Mouse (Mus musculus): ENCODE results near the gene Arhgef33. TPM values are rescaled to one million over a fixed set of nuclear protein-coding genes. Genes with fewer than 3 reads are reported as not detected.

Arhgef33 gene
- polyA plus RNA-seq, 1 experiment from 2014 or later = 0.80 TPM

GRCm38 (mm10) chr17:80391423-80392403 is 84.5 kb downstream of the Arhgef33 start:
- H3K27me3 ChIP-seq = peaks cover 4% of the 10 kb centered on the region
- ChIA-PET POLR2A (no interaction called here), CTCF (interaction anchor here (1.1 kb wide), 2 partner anchors 12 to 25 kb away, joined by 3 to 4 read pairs; no protein-coding TSS in a partner anchor)
- DNase-seq (ENCODE audit: low read depth, low spot score) (no peak), ATAC-seq (no peak)
- no peak for TF ChIP-seq CTCF (IDR thresholded peaks at IDR 0.05)
- in situ Hi-C loops (cut with MboI; ENCODE audit: low pct_unique_long_range_greater_than_20kb) = no loop called here

GRCm38 (mm10) chr17:80398243-80398642 is 91.0 kb downstream of the Arhgef33 start:
- in situ Hi-C loops (cut with MboI; ENCODE audit: low pct_unique_long_range_greater_than_20kb) = no loop called here
- ATAC-seq (no peak), DNase-seq (ENCODE audit: low read depth, low spot score) (no peak)
- ChIA-PET POLR2A (no interaction called here), CTCF (no interaction called here)
- no peak for TF ChIP-seq CTCF (IDR thresholded peaks at IDR 0.05)
- H3K27me3 ChIP-seq = no peaks in the 10 kb centered on the region

GRCm38 (mm10) chr17:80411182-80411581 is 104.0 kb downstream of the Arhgef33 start:
- H3K27me3 ChIP-seq = no peaks in the 10 kb centered on the region
- peak; percentile 52 for TF ChIP-seq CTCF (IDR thresholded peaks at IDR 0.05)
- ChIA-PET CTCF (interaction anchor here (0.7 kb wide), 1 partner anchor 18 kb away, joined by 3 read pairs; no protein-coding TSS in a partner anchor), POLR2A (no interaction called here)
- DNase-seq (ENCODE audit: low read depth, low spot score) = no peak
- in situ Hi-C loops (cut with MboI; ENCODE audit: low pct_unique_long_range_greater_than_20kb) = no loop called here
- no peak for ATAC-seq

- H3K27me3 ChIP-seq = no peaks in the 10 kb centered on the region
- CTCF ChIA-PET = interaction anchor here (0.6 to 2.5 kb wide), 3 partner anchors 8 to 122 kb away, joined by 3 to 7 read pairs (median 7); no protein-coding TSS in a partner anchor
- ATAC-seq = no peak
- DNase-seq (ENCODE audit: low read depth, low spot score) = no peak
- POLR2A ChIA-PET = no interaction called here
- in situ Hi-C loops (cut with MboI; ENCODE audit: low pct_unique_long_range_greater_than_20kb) = no loop called here
- TF ChIP-seq CTCF (IDR thresholded peaks at IDR 0.05) = no peak
These were observed 111.5 kb downstream of the Arhgef33 start for GRCm38 (mm10) chr17:80418572-80419210.

DNA sequence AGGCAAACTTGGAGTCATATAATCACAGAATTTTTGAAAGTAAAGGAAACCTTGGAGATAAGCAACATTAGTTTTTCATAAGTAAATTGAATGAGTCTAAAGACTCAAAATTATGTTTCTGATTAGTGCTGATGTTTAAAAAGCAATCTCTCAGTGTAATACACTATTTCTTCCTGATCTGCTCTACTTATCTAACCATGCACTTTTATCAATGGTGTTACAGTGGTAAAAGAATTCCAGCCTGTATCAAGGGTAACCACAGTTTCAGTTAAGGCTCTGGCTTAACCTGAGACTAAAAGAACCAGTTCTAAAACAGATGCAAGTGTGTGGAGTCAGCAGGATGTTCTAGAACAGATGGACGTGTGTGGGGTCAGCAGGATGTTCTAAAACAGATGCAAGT is 113.8 kb downstream of the Arhgef33 start:
- DNase-seq (ENCODE audit: low read depth, low spot score) (no peak), ATAC-seq (no peak)
- no peak for TF ChIP-seq CTCF (IDR thresholded peaks at IDR 0.05)
- ChIA-PET POLR2A (no interaction called here), CTCF (interaction anchor here (1.5 kb wide), 1 partner anchor 14 kb away, joined by 3 read pairs; no protein-coding TSS in a partner anchor)
- in situ Hi-C loops (cut with MboI; ENCODE audit: low pct_unique_long_range_greater_than_20kb) = no loop called here
- no peaks in the 10 kb centered on the region for H3K27me3 ChIP-seq

DNA sequence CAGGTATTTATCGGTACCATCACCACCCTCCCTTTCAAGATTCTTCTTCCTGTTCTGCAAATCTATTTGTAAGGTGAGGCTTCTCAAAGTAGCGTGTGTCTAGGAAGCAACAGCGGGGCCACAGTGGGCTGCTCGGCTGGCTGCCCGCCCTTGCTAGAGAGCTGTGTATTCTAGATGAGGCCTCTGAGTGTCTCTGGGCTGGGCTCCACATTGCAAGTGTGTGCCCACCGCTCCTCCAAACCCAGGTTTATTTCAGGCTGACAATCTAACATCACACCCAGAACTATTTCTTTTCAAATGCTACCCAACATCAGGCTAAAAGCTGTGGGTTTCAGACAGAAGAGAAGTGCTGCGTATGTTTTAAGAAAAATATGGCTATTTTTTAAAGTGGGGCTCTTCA is 119.0 kb downstream of the Arhgef33 start:
- POLR2A ChIA-PET = no interaction called here

DNA sequence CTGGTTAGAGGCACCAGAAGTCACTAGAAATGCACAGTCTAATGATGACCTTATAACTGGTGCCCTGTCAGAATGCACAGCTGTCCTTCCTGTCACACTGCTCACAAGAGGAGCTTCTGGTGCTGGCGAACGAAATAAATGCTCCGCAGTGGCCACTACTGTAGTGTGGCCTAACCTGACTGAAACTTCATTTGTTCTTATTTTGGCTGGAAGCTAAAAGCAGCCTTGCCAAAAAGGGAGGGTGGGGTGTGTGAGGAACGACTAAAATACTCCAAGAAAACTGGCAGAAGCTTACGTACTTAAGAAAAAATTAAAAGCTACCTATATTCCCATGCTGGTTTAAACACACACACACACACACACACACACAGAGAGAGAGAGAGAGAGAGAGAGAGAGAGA is 119.7 kb downstream of the Arhgef33 start:
- ATAC-seq = no peak
- CTCF ChIA-PET = interaction anchor here (1.4 to 1.7 kb wide), 2 partner anchors 9 to 132 kb away, joined by 4 to 7 read pairs; no protein-coding TSS in a partner anchor

More for the DNA sequence above, 119.0 kb downstream of the Arhgef33 start:
- H3K27me3 ChIP-seq = no peaks in the 10 kb centered on the region
- CTCF ChIA-PET = interaction anchor here (1.4 to 1.7 kb wide), 2 partner anchors 8 to 132 kb away, joined by 4 to 7 read pairs; no protein-coding TSS in a partner anchor
- TF ChIP-seq CTCF (IDR thresholded peaks at IDR 0.05) = no peak
- no peak for ATAC-seq
- in situ Hi-C loops (cut with MboI; ENCODE audit: low pct_unique_long_range_greater_than_20kb) = no loop called here
- DNase-seq (ENCODE audit: low read depth, low spot score) = no peak

GRCm38 (mm10) chr17:80427966-80428365 is 120.8 kb downstream of the Arhgef33 start:
- no peaks in the 10 kb centered on the region for H3K27me3 ChIP-seq
- no peak for TF ChIP-seq CTCF (IDR thresholded peaks at IDR 0.05)
- ChIA-PET POLR2A (interaction anchor here (1.3 kb wide), 1 partner anchor 11 kb away, joined by 3 read pairs; no protein-coding TSS in a partner anchor), CTCF (interaction anchor here (1.7 kb wide), 1 partner anchor 10 kb away, joined by 7 read pairs; no protein-coding TSS in a partner anchor)
- in situ Hi-C loops (cut with MboI; ENCODE audit: low pct_unique_long_range_greater_than_20kb) = no loop called here
- DNase-seq (ENCODE audit: low read depth, low spot score) (no peak), ATAC-seq (no peak)

More for the DNA sequence above, 119.7 kb downstream of the Arhgef33 start:
- no peaks in the 10 kb centered on the region for H3K27me3 ChIP-seq
- in situ Hi-C loops (cut with MboI; ENCODE audit: low pct_unique_long_range_greater_than_20kb) = no loop called here
- DNase-seq (ENCODE audit: low read depth, low spot score) = no peak
- POLR2A ChIA-PET = no interaction called here
- no peak for TF ChIP-seq CTCF (IDR thresholded peaks at IDR 0.05)

DNA sequence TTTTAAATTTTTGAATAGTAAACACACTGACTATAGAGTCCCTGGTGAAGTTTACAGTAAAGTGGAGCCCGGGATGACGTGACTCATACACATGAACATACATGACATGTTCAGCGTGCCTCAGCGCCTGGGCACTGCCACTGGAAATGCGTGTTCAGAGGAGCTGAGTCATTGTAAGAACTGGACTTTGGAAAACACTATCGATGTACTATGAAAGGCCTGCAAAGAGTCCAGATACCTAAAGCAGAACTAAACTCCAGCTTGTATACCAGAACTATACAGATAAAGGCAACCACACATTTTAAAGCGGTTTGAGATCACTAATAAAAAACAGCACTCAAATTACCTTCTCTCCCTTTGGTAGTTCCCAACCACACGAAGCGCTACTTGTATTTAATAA is 124.8 kb downstream of the Arhgef33 start:
- no peak for ATAC-seq
- TF ChIP-seq CTCF (IDR thresholded peaks at IDR 0.05) = no peak
- ChIA-PET POLR2A (no interaction called here), CTCF (interaction anchor here (1.0 to 1.1 kb wide), 2 partner anchors 9 to 129 kb away, joined by 4 to 5 read pairs; no protein-coding TSS in a partner anchor)
- no peak for DNase-seq (ENCODE audit: low read depth, low spot score)
- H3K27me3 ChIP-seq = no peaks in the 10 kb centered on the region
- in situ Hi-C loops (cut with MboI; ENCODE audit: low pct_unique_long_range_greater_than_20kb) = no loop called here

DNA sequence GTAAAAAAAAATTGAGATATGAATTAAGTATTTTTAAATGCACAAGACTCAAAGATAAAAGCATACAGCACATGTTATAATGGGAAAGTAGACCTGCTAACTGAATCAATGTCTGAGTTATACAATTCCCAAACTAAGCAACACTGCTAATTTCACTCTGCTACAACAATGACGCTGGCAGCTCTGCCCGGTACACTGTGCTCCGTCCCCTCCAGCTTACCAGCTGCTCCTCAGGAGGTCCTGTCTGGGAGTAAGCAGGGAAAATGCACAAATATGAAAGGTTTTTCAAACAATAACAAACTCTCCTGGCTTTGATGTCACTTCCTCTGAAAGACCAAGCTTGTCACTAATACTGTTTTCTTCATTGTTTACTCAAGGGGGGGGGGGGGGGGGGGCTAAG is 127.2 kb downstream of the Arhgef33 start:
- no peaks in the 10 kb centered on the region for H3K27me3 ChIP-seq
- in situ Hi-C loops (cut with MboI; ENCODE audit: low pct_unique_long_range_greater_than_20kb) = no loop called here
- no peak for DNase-seq (ENCODE audit: low read depth, low spot score)
- POLR2A ChIA-PET = no interaction called here
- TF ChIP-seq CTCF (IDR thresholded peaks at IDR 0.05) = no peak
- ATAC-seq = no peak
- CTCF ChIA-PET = no interaction called here
